In genomic region chr16:20621991-20622685, GRCm38 (mm10) we compare ENCODE assay signal across 8 mouse cellular contexts. TPM values are rescaled to one million over a fixed set of nuclear protein-coding genes. Genes with fewer than 3 reads are reported as not detected.
DNase-seq lines count a peak whose midpoint lies in the region; ATAC-seq and TF ChIP-seq lines count a peak whose summit lies in the region.

No protein-coding gene starts in this region.

- no peaks in the 10 kb centered on the region for H3K79me2 ChIP-seq in C2C12 (ENCODE audit: control insufficient read depth, insufficient read depth)
- H3K79me2 ChIP-seq in myocyte (ENCODE audit: control insufficient read depth, insufficient read depth): no peaks in the 10 kb centered on the region

- H3K4me3 ChIP-seq in C2C12 (ENCODE audit: insufficient read depth, poor library complexity, severe bottlenecking) (peak overlapping the region; percentile 50), myocyte (peak overlapping the region; percentile 43)
- peak overlapping the region; percentile 69 for H3K4me3 ChIP-seq in liver, embryonic 13.5 days (replicated peaks)

- H3K79me3 ChIP-seq in C2C12 (ENCODE audit: low read depth): no peaks in the 10 kb centered on the region

- H3K36me3 ChIP-seq in C2C12 (ENCODE audit: control insufficient read depth, insufficient read depth) (peaks cover 9% of the 10 kb centered on the region), myocyte (ENCODE audit: control insufficient read depth, insufficient read depth) (no peaks in the 10 kb centered on the region)
- no peaks in the 10 kb centered on the region for H3K36me3 ChIP-seq in liver, embryonic 13.5 days

- H3K9me3 ChIP-seq in liver, embryonic 13.5 days (replicated peaks): no peaks in the 10 kb centered on the region

- under 1% methylated on average over 37 of the region's 37 CpGs for WGBS in liver, embryonic 13.5 days (ENCODE audit: insufficient replicate concordance)

- peak overlapping the region; percentile 95 for H3K4me2 ChIP-seq in liver, embryonic 13.5 days
- peak overlapping the region; percentile 99 for H3K4me2 ChIP-seq in myocyte (ENCODE audit: low read depth)

- no peak for TF ChIP-seq POLR2A in myocyte (IDR thresholded peaks at IDR 0.05; ENCODE audit: insufficient read length, low read depth)

- H3K4me1 ChIP-seq in liver, embryonic 13.5 days (replicated peaks): peaks cover 35% of the 10 kb centered on the region

- peak; percentile 85 for DNase-seq in adipocyte (ENCODE audit: low spot score)
- DNase-seq in embryo, embryonic 11 days: peak; percentile 82
- DNase-seq in heart, adult 9 months (ENCODE audit: low spot score in 2 of 2): peak; percentile 39 to 64
- peak; percentile 4 to 8 for DNase-seq in kidney, adult 8-10 months
- peak; percentile 31 for DNase-seq in liver, embryonic 13.5 days
- peak; percentile 19 for DNase-seq in thymus, postnatal 0 days (ENCODE audit: low spot score)

- H3K27ac ChIP-seq in liver, embryonic 13.5 days: 0 out of 2 replicates have a peak overlapping the region, but pooled peaks have one; percentile 31

- no peak for TF ChIP-seq CTCF in C2C12 (IDR thresholded peaks at IDR 0.05; ENCODE audit: control insufficient read depth, insufficient read depth, insufficient read length)

- no peaks in the 10 kb centered on the region for H3K27me3 ChIP-seq in C2C12 (ENCODE audit: control insufficient read depth, insufficient read depth, insufficient read length)
- peaks cover 78% of the 10 kb centered on the region for H3K27me3 ChIP-seq in liver, embryonic 13.5 days
- H3K27me3 ChIP-seq in myocyte (ENCODE audit: control insufficient read depth, insufficient read depth, insufficient read length): no peaks in the 10 kb centered on the region

- peak overlapping the region; percentile 71 for H3K9ac ChIP-seq in liver, embryonic 13.5 days

- H3ac ChIP-seq in C2C12 (ENCODE audit: control insufficient read depth, insufficient read length, low read depth): peak overlapping the region; percentile 84
- peak overlapping the region; percentile 66 for H3ac ChIP-seq in myocyte (ENCODE audit: control insufficient read depth, insufficient read length)

- ATAC-seq in liver, embryonic 13.5 days (ENCODE audit: low read depth): peak; percentile 42

TF ChIP-seq in C2C12, 6 proteins besides CTCF, POLR2A, EP300 and RAD21:
- TF ChIP-seq CEBPB (IDR thresholded peaks at IDR 0.05; ENCODE audit: low read depth) (peak; percentile 91), FOSL1 (IDR thresholded peaks at IDR 0.05; ENCODE audit: insufficient read depth, low read length, poor library complexity, severe bottlenecking) (no peak)
TF ChIP-seq in C2C12: peak in this region for 1.

TF ChIP-seq in myocyte, 11 proteins besides CTCF, POLR2A, EP300 and RAD21:
- peak; percentile 55 for TF ChIP-seq POLR2AphosphoS2 (IDR thresholded peaks at IDR 0.05; ENCODE audit: insufficient read length, low read depth)
- no peak for TF ChIP-seq E2F4 (IDR thresholded peaks at IDR 0.05; ENCODE audit: insufficient read depth)
- TF ChIP-seq CEBPB (IDR thresholded peaks at IDR 0.05; ENCODE audit: insufficient read depth, poor library complexity, severe bottlenecking): peak; percentile 84

RNA-seq across cellular contexts. Expression of gene Camk2n2, which starts 1.1 kb away (rescaled TPM):
- polyA plus RNA-seq in C2C12 (2012; fragmentation: generic; extraction: Trizol): 6.7 TPM
- polyA plus RNA-seq in liver, embryonic 13.5 days (2015; fragmentation: Nextera tagmentation; extraction: Ambion mirVana): 0.10 and 0.30 TPM in 2 replicates
- 9.4 TPM for polyA plus RNA-seq in myocyte (2012; fragmentation: generic; extraction: Trizol)
- polyA plus RNA-seq in thymus, postnatal 0 days (2015; fragmentation: Nextera tagmentation; extraction: Ambion mirVana): 0.48 and 0.52 TPM in 2 replicates

RNA-seq across cellular contexts. Expression of gene Ece2, which starts 7.5 kb away (rescaled TPM):
- polyA plus RNA-seq in C2C12 (2012; fragmentation: generic; extraction: Trizol) (5.0 TPM), myocyte (2012; fragmentation: generic; extraction: Trizol) (2.6 TPM)
- polyA plus RNA-seq in liver, embryonic 13.5 days (2015; fragmentation: Nextera tagmentation; extraction: Ambion mirVana): 0.20 and 0.39 TPM in 2 replicates
- polyA plus RNA-seq in thymus, postnatal 0 days (2015; fragmentation: Nextera tagmentation; extraction: Ambion mirVana): 0.08 and 0.23 TPM in 2 replicates

RNA-seq across cellular contexts. Expression of gene Alg3, which starts 10.6 kb away (rescaled TPM):
- polyA plus RNA-seq in C2C12 (2012; fragmentation: generic; extraction: Trizol) (35.4 TPM), myocyte (2012; fragmentation: generic; extraction: Trizol) (36.8 TPM)
- polyA plus RNA-seq in liver, embryonic 13.5 days (2015; fragmentation: Nextera tagmentation; extraction: Ambion mirVana): 27.6 and 29.0 TPM in 2 replicates
- polyA plus RNA-seq in thymus, postnatal 0 days (2015; fragmentation: Nextera tagmentation; extraction: Ambion mirVana): 22.9 and 28.4 TPM in 2 replicates

RNA-seq across cellular contexts. Expression of gene Gm49333, which starts 10.7 kb away (rescaled TPM):
- polyA plus RNA-seq in C2C12 (2012; fragmentation: generic; extraction: Trizol) (not detected), myocyte (2012; fragmentation: generic; extraction: Trizol) (0.04 TPM)
- not detected in 2 replicates for polyA plus RNA-seq in liver, embryonic 13.5 days (2015; fragmentation: Nextera tagmentation; extraction: Ambion mirVana)
- not detected in 2 replicates for polyA plus RNA-seq in thymus, postnatal 0 days (2015; fragmentation: Nextera tagmentation; extraction: Ambion mirVana)

RNA-seq across cellular contexts. Expression of gene Eef1akmt4, which starts 10.7 kb away (rescaled TPM):
- polyA plus RNA-seq in C2C12 (2012; fragmentation: generic; extraction: Trizol) (32.5 TPM), myocyte (2012; fragmentation: generic; extraction: Trizol) (19.1 TPM)
- 21.5 and 23.7 TPM in 2 replicates for polyA plus RNA-seq in liver, embryonic 13.5 days (2015; fragmentation: Nextera tagmentation; extraction: Ambion mirVana)
- polyA plus RNA-seq in thymus, postnatal 0 days (2015; fragmentation: Nextera tagmentation; extraction: Ambion mirVana): 26.4 and 32.3 TPM in 2 replicates

Comparison
In these comparisons a context has a peak if more than half of its experiments do, and no peak if none do; other contexts are left out.
1. Peak in every context shown above with its lines: DNase-seq, ATAC-seq, H3K4me3 ChIP-seq and H3K27ac ChIP-seq.
2. DNase-seq: peak in every context shown above with its lines; median percentile 85 in adipocyte; 82 in embryo, embryonic 11 days; 52 in heart, adult 9 months; 31 in liver, embryonic 13.5 days; 19 in thymus, postnatal 0 days; 6 in kidney, adult 8-10 months.